Mouse (Mus musculus): ENCODE data around the gene Prpf8.

Gene Prpf8

GRCm38 (mm10) chr11:75550200-75550946 is 63.8 kb downstream of the Prpf8 start:
- no peak for TF ChIP-seq GATA4 (IDR thresholded peaks at IDR 0.05; ENCODE audit: insufficient replicate concordance, low read length)

DNA sequence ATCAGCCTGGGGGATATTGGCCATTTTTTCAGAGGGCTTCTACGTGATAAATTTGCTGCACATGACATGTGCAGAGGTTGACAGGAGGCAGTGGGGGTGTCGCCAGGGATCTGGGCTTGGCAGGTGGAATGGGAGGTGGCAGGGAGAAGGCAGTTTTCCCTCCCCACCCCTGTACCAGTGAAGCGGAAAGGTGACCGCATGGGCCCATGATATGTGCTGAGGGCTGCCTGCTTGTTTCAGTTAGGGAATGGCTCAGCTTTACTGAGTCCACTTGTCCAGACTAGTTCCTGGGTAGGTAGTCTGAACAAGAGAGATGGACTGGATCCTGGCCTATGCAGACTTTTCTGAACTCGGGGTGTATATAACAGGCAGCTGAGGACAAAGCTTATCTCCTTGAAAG is 64.7 kb downstream of the Prpf8 start:
- TF ChIP-seq GATA4 (IDR thresholded peaks at IDR 0.05; ENCODE audit: insufficient replicate concordance, low read length): no peak

DNA sequence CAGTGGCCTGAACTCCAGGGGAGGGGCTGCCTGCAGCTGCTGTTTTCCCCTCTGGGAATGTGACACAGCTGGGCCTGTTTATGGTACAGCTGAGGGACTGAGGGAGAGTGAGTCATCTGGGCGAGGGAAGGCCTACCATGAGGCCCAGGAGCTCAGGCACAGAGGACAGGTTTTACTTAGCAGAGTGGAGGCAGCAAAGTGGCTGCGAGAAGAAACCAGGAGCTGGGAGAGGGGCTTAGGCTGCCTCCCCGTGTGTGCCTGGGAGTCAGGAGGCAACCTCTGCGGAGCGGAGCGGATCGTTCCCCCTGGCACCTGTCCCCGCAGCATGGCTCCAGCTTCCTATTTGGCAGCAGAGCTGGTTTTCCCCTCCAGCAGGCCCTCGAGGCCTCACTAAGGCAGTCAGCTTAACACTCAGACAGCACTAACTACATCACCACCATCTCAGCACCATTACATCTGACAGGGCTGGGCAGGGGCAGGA is 65.4 kb downstream of the Prpf8 start:
- no peak for TF ChIP-seq GATA4 (IDR thresholded peaks at IDR 0.05; ENCODE audit: insufficient replicate concordance, low read length)

DNA sequence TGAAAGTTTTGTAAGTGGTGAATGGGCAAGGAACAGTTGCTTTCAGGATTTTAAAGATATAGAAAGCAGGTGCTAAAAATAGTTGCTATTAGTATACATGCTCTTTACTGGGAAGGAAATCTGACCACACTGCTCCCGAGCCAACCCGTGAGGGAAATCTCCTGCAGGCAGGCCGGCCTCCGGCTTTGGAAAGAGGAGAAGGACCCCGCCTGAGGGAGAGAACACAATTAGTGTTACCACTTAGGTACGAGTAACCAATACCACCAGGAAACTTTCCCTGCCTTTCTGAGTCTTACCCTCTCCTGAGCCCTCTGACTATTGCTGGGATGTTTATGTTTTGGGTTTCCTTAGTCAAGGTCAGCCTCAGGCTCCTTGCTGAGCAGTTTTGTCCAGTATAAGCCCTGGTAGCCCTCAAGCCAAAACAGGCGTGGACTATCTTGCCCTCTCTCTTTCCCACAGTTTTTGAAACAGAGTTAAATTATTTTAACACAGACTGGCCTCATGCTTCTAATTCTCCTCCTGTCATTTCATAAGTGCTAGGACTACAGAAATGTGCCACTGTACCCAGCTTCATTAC is 66.4 kb downstream of the Prpf8 start:
- TF ChIP-seq GATA4 (IDR thresholded peaks at IDR 0.05; ENCODE audit: insufficient replicate concordance, low read length): no peak

- no peak for TF ChIP-seq GATA4 (IDR thresholded peaks at IDR 0.05; ENCODE audit: insufficient replicate concordance, low read length)
These were observed 70.5 kb downstream of the Prpf8 start for GRCm38 (mm10) chr11:75557142-75557541.

GRCm38 (mm10) chr11:75558101-75558500 is 71.5 kb downstream of the Prpf8 start:
- no peak for TF ChIP-seq GATA4 (IDR thresholded peaks at IDR 0.05; ENCODE audit: insufficient replicate concordance, low read length)

Measured in liver, adult (tissue).